Mouse (Mus musculus): Measurements from ENCODE around the gene Trir. TPM values are rescaled to one million over a fixed set of nuclear protein-coding genes. Genes with fewer than 3 reads are reported as not detected.

Trir gene
- polyA plus RNA-seq, 1 experiment from 2014 or later = 163 TPM

Small RNA genes within 50 kb of the gene (microRNA-seq; reads per million reads assigned to microRNA genes)
- gene Mir7070 = 0.84 reads per million

Other genes with a start within 250 kb of the Trir start
- 9.4 and 10.9 TPM in 2 replicates for gene Nfix, start 226.5 kb upstream of the Trir start, polyA plus RNA-seq (2014; fragmentation: Nextera tagmentation; extraction: Ambion mirVana)
- 5.9 and 6.0 TPM in 2 replicates for gene Dand5, start 204.0 kb upstream of the Trir start, polyA plus RNA-seq (2014; fragmentation: Nextera tagmentation; extraction: Ambion mirVana)
- 49.2 and 54.2 TPM in 2 replicates for gene Gadd45gip1, start 195.3 kb upstream of the Trir start, polyA plus RNA-seq (2014; fragmentation: Nextera tagmentation; extraction: Ambion mirVana)
- gene Rad23a, start 186.2 kb upstream of the Trir start, polyA plus RNA-seq (2014; fragmentation: Nextera tagmentation; extraction: Ambion mirVana) = 124 and 125 TPM in 2 replicates
- gene Calr, start 179.9 kb upstream of the Trir start, polyA plus RNA-seq (2014; fragmentation: Nextera tagmentation; extraction: Ambion mirVana) = 758 and 944 TPM in 2 replicates
- gene Farsa, start 169.8 kb upstream of the Trir start, polyA plus RNA-seq (2014; fragmentation: Nextera tagmentation; extraction: Ambion mirVana) = 90.4 and 105 TPM in 2 replicates
- 73.0 and 98.4 TPM in 2 replicates for gene Syce2, start 154.7 kb upstream of the Trir start, polyA plus RNA-seq (2014; fragmentation: Nextera tagmentation; extraction: Ambion mirVana)
- 28.6 and 43.3 TPM in 2 replicates for gene Gcdh, start 132.9 kb upstream of the Trir start, polyA plus RNA-seq (2014; fragmentation: Nextera tagmentation; extraction: Ambion mirVana)
- 1.2 and 1.7 TPM in 2 replicates for gene Klf1, start 124.9 kb upstream of the Trir start, polyA plus RNA-seq (2014; fragmentation: Nextera tagmentation; extraction: Ambion mirVana)
- gene Dnase2a, start 118.3 kb upstream of the Trir start, polyA plus RNA-seq (2014; fragmentation: Nextera tagmentation; extraction: Ambion mirVana) = 10.8 and 12.1 TPM in 2 replicates
- 0.21 and 0.35 TPM in 2 replicates for gene Mast1, start 89.5 kb upstream of the Trir start, polyA plus RNA-seq (2014; fragmentation: Nextera tagmentation; extraction: Ambion mirVana)
- gene Rtbdn, start 79.8 kb upstream of the Trir start, polyA plus RNA-seq (2014; fragmentation: Nextera tagmentation; extraction: Ambion mirVana) = 0.16 TPM in 1 of 2 replicates, not detected in the other
- not detected in 2 replicates for gene Gm49661, start 57.4 kb upstream of the Trir start, polyA plus RNA-seq (2014; fragmentation: Nextera tagmentation; extraction: Ambion mirVana)
- gene Prdx2, start 57.2 kb upstream of the Trir start, polyA plus RNA-seq (2014; fragmentation: Nextera tagmentation; extraction: Ambion mirVana) = 965 and 1,048 TPM in 2 replicates
- 143 and 154 TPM in 2 replicates for gene Rnaseh2a, start 57.1 kb upstream of the Trir start, polyA plus RNA-seq (2014; fragmentation: Nextera tagmentation; extraction: Ambion mirVana)
- 7.3 and 10.0 TPM in 2 replicates for gene Junb, start 48.1 kb upstream of the Trir start, polyA plus RNA-seq (2014; fragmentation: Nextera tagmentation; extraction: Ambion mirVana)
- 14.6 and 18.7 TPM in 2 replicates for gene Hook2, start 36.2 kb upstream of the Trir start, polyA plus RNA-seq (2014; fragmentation: Nextera tagmentation; extraction: Ambion mirVana)
- not detected in 2 replicates for gene Best2, start 12.3 kb upstream of the Trir start, polyA plus RNA-seq (2014; fragmentation: Nextera tagmentation; extraction: Ambion mirVana)
- gene Asna1, start 1.5 kb upstream of the Trir start, polyA plus RNA-seq (2014; fragmentation: Nextera tagmentation; extraction: Ambion mirVana) = 109 and 180 TPM in 2 replicates
- 15.6 and 19.7 TPM in 2 replicates for gene Tnpo2, start 10.1 kb downstream of the Trir start, polyA plus RNA-seq (2014; fragmentation: Nextera tagmentation; extraction: Ambion mirVana)
- gene Fbxw9, start 33.2 kb downstream of the Trir start, polyA plus RNA-seq (2014; fragmentation: Nextera tagmentation; extraction: Ambion mirVana) = 24.4 and 29.6 TPM in 2 replicates
- gene Gm5741, start 41.2 kb downstream of the Trir start, polyA plus RNA-seq (2014; fragmentation: Nextera tagmentation; extraction: Ambion mirVana) = 1.1 TPM in 1 of 2 replicates, not detected in the other
- gene Dhps, start 44.9 kb downstream of the Trir start, polyA plus RNA-seq (2014; fragmentation: Nextera tagmentation; extraction: Ambion mirVana) = 74.4 and 85.8 TPM in 2 replicates
- 161 and 174 TPM in 2 replicates for gene Wdr83os, start 53.9 kb downstream of the Trir start, polyA plus RNA-seq (2014; fragmentation: Nextera tagmentation; extraction: Ambion mirVana)
- gene Wdr83, start 54.5 kb downstream of the Trir start, polyA plus RNA-seq (2014; fragmentation: Nextera tagmentation; extraction: Ambion mirVana) = 43.4 and 44.9 TPM in 2 replicates
- gene Man2b1, start 56.4 kb downstream of the Trir start, polyA plus RNA-seq (2014; fragmentation: Nextera tagmentation; extraction: Ambion mirVana) = 23.3 and 33.9 TPM in 2 replicates
- gene Zfp791, start 96.3 kb downstream of the Trir start, polyA plus RNA-seq (2014; fragmentation: Nextera tagmentation; extraction: Ambion mirVana) = 1.3 and 1.6 TPM in 2 replicates
- gene Cks1brt, start 125.1 kb downstream of the Trir start, polyA plus RNA-seq (2014; fragmentation: Nextera tagmentation; extraction: Ambion mirVana) = not detected in 2 replicates
- gene Olfr371, start 199.2 kb downstream of the Trir start, polyA plus RNA-seq (2014; fragmentation: Nextera tagmentation; extraction: Ambion mirVana) = not detected in 2 replicates